Mouse (Mus musculus) megakaryocyte, adult 5-6 weeks (primary cell): ENCODE measurements around the gene Mxd4. TPM values are rescaled to one million over a fixed set of nuclear protein-coding genes. Genes with fewer than 3 reads are reported as not detected.

Experiments used
- ATAC-seq: 2 replicates; pipeline ENCODE4 v1.8.0; 2016; ENCODE audit warnings: mild to moderate bottlenecking, inconsistent platforms; ENCODE audit not compliant: poor library complexity, severe bottlenecking
- total RNA-seq, 2 experiments: library from RNA; stranded (forward) in 1 of 2; stranded (reverse) in 1 of 2; fragments of 153-499, 151-499 nt in 1 of 2; fragments of 221-1000, 200-1000 nt in 1 of 2; gene quantifications; 2 replicates each; pipeline versions ENCODE4 v1.2.3 to v1.2.4; 2015 to 2017

The Mxd4 gene
- total RNA-seq (2015) (16.2 and 17.6 TPM in 2 replicates), total RNA-seq (2017) (19.8 and 21.6 TPM in 2 replicates)

DNA sequence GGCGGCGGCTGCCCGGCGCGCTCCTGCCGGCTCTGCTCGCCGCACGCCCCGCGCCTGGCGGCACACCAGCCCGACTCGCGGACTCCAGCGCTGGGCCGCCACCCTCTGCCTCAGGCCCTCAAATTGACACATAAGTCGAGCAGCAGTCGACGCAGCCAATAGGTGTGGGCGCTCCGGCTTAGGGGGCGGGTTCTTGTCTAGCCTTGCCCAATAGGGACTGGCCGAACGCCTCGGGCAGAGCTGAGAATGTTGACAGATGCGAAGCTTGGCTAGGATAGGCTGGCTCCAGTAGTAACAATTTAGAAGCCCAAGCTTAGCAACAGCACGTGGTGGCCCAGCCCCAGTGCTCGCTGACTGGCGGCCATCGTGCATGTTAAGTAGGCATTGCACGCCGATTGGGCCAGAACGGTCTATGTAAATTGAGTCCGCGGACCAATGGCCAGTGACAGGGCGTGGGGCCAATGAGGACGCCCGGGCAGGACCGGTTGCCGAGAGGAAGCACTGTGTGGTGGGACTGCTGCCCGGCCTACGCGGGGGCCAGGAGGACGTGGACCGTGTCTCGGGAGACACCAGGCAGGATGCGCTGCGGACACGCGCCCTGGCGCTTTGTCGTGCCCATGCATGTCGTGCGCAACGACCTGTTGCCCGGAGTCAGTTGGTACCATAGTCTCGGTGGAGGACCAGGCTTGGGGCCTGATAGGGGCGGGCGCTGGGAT, at the start of gene Mxd4:
Gene Mxd4, minus strand, starts transcription at position 120 of the 716 bp plus-strand sequence.
- peak; percentile 92 for ATAC-seq

DNA sequence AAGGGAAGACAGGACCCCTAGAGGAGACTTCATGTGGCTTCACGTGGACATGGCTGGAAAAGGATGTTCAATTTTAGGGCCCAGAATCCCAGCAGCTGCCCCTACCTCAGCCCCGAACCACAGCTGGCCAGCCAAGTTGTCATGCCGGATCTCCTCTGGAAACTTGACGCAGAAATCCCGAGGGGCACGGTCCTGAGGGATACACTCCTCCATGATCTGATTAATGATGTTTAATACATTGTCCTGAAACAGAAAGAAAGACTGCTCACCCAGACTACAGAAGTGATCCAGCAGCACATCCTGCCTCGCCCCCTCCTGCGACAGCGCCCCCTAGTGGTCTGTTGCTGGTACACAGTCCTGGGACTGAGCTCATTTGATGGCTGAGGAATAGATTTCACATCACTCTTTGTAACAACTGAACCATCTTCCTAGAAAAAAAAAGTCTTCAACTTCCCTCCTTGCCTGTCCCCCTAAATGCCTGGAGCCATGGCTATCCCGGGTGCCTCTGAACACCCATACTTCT, 48.4 kb upstream of the Mxd4 start:
- peak; percentile 59 for ATAC-seq

DNA sequence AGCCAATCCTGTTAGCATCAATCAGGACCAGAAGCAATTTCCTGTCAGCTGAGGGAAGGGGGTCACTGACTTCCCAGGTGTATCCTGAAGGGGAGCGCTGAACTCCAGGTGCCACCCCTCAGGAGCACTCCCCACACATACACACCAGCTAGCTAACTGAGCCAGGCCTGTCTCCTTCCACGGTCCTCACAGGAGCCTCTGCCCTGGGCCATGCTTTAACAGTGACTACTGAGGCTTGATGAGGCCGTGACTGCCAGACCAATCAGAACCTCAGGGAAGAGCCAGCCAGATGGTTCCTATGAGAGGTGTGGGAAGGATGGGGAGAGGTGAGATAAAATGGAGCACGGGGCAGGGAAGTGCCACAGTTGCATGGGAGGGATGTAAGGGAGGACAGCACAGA, 47.5 kb upstream of the Mxd4 start:
- ATAC-seq = no peak

DNA sequence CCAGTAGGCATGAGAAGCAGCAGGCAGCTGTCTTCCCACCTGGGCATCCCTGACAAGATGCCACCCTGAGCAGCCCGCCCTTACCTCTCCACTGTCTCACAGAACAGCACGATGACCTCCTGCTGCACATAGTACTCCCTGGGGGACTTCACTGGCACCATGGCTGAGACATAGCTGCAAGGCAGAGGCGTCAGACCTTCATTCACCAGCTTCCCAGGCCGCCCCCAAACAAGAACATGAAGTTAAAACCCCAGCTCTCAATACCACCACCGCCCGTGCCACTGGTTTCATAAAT, 45.6 kb upstream of the Mxd4 start:
- ATAC-seq = no peak

DNA sequence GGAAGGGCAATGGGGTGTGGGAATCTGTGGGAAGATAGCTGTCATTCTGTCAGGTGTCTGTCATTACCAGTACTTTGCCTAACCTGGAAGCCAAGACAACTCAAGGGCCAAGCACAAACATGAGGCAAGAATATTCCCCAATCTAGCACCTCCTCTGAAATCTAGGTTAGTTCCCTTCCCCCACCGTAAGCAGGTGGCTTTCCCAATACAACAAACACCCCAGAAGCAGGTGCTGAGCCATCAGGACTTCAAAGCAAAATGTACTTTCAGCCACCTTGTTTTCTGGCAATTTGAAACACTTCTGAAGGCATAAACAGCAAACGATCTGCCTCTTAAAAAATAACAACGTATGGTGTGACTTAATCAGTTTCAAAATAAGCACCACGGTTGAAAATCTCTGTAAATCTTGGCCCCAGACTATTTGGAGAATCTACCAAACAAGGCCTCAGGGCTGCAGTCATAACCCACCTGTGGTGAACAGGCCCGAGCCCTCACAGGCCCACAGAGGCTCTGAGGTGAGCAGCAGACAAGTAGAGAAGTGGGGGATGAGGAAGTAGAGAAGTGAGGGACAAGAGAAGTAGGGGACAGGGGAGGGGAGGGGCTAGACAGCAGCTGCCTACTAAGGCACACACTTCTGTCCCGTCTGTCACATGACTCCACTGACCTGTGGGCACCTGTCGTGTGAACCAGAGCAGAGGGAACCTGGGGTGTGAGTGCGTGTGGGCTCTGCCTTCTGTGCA, 45.1 kb upstream of the Mxd4 start:
- 0 out of 2 replicates have a peak, but pooled peaks have one; percentile 17 for ATAC-seq

DNA sequence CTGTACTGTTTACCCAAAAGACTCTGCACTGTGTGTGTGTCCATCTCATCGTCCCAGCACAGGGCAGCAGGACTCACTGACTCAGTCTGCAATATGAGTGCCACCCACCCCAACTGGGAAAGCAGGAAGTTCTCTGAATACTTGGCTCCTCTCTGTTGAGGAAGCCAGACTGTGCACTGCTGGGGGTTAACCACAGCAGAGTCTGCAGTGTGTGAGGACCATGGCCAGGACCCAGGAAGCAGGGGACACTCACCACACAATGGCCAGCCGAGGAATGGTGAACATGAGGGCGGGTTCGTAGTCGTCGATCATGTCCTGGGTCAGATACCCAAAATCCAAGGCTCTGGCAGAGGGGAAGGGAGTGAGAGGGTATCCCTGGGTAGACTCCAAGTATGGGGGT, 44.4 kb upstream of the Mxd4 start:
- peak; percentile 50 for ATAC-seq

DNA sequence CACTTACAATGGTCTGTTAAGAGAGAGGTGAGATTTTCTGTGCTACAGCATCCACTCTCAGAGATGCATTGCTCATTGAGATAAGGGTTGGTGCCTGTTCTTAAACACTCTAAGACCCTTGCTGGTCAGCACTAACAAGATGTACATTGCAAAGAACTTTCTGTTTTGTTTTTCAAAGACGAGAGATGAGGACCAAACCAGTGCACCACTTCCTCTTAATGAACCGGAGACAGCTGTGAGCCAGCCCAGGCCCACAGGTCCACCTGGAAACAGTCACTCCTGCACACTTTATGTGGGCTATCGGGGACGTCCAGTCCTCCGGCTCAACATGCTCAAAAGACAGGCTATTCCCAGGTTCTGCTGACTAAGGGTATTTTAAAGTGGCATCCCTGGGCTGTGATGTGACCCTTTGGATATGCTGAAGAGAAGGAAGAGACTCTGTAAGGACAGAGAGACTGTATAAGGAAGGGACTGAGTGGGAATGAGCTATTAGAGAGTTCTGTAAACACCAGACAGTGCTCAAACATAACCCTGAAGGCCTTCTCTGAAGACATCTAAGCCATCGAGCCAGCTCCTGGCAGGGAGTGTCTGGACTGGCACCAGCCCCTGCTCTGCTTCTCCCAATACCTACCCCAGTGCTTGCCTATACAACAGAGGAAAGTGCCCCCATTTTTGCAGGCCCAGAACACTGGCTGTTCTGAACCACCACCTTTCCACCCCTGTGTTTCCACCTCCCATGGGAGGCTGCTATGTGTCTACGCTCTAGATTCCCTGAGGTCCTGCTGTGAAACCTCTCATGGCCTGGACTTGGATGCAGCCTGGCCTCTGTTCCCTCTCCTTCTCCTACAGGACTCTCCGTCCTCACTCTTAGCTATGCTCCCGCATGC, 43.3 kb upstream of the Mxd4 start:
- no peak for ATAC-seq

DNA sequence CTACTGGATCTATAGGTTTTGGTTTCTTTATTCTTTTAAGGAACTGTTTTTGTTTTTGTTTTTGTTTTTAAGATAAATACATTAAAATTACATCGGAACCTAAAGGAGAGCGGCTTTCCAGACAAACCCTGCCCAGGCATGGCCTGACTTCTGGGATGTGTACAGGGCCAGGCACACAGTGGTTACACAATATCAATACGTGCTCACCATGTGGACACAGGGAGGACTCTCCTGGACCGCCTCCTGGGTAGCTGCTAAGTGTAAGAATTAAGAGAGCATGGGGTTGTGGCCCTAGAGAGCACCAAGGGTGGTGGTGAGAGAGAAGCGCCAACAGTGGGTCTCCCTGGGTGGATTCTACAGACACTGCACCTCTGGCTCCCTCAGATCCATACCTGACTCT, 42.0 kb upstream of the Mxd4 start:
- ATAC-seq = no peak

DNA sequence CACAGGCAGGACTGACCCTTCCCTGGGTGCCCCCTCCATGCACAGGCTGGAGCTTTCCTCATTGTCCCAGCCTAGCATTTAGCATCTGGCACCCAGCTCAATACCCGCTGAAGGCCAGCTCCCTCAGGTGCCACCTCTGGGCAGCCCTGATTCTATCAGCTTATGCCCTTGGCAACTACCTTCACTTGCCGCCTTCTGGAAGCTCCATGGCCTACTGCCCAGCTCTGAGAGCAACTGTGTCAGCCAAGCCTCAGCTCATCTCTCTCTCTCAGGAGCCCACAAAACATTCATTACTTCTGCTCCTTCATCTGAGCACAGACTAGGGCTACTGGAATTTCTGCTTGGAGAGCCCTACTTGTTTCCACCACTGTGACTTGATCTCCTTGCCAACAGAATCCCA, 38.0 kb upstream of the Mxd4 start:
- no peak for ATAC-seq

DNA sequence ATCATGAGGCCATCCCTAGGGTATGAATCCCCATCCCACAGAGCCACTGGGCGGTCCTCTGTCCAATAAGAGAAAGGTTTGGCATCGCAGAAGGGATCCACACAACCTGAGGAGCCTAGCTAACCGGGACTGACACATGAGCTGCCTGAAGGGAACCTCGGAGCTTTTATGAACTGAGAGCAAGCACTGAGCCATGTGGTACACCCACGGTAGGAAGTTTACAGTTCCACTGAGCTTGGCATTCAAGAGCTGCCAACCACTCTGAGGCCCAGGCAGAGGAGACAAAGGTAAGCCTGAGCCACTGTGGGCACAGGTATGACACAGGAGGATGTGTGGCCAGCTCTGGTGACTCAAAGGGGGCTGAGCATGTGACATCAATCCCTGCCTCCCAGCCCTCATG, 37.0 kb upstream of the Mxd4 start:
- no peak for ATAC-seq

DNA sequence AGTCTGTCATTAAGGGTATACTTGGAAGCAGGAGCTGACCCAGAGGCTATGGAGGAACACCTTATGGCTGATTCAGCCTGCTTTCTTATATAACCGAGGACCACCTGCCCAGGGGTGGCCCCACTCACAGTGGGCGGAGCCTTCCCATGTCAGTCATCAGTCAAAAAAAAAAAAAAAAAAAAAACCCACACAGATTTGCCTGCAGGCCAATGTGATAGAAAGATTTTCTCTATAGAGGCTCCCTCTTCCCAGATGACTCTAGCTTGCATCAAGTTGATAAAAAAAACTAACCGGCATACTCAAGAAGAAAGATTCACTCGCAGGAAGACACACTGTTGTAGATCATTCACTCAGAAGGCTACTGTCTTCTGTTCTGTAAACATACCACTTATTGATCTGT, 32.5 kb upstream of the Mxd4 start:
- no peak for ATAC-seq

DNA sequence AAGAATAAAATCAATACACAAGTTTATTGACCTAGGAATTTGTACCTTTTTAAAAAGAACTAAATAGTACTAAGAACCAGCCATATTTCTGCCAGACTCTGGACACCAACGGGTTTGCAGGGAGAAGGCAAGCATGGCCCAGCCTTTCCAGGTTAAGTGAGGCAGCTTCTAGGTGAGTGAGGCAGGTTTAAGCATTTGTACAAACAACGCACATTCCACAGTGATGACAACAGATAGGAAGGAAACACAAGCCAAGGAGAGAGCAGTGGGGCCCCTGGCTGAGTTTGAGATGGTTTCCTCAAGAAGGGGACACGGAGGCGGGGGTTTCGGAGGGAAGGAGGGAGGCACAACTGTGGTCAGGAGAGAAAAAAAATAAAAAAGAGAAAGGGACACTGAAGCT, 31.2 kb upstream of the Mxd4 start:
- no peak for ATAC-seq

DNA sequence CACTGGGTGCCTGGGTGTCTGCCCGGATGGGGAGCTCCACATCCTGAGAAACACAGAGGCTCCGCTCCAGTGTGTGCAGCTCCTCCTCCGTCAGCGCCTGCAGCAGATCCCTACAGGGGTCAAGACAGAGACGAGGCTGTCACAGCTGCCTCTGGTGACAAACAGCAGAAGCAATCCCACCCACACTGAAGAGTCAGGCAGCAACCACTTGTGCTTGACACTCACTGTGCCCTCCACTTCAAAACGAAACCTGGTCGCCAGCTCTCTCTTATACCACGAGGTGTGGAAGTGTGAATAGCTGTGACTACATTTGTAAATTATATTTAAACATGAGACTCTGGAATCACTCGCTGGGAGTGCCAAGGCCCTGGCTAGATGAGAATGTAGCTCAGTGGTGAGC, 30.2 kb upstream of the Mxd4 start:
- ATAC-seq = no peak

DNA sequence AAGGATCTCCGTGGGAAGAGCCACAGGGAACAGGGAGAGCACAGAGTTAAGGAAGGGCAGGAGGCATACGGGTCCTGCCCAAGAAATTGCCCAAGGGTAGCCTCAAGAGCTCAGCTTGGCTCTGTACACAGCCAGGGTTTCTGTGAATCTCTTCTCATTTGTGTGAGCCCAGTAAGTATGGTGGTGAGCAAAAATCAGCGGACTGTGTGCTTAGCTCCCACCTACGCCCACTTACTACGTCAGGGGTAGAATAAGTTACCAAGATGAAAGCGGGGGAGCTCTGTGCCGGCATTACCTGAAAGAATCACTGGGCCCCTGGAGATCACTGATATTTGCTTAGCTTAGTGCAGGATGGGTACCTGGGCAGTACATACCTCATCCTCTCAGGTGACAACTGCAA, 28.5 kb upstream of the Mxd4 start:
- ATAC-seq = no peak

DNA sequence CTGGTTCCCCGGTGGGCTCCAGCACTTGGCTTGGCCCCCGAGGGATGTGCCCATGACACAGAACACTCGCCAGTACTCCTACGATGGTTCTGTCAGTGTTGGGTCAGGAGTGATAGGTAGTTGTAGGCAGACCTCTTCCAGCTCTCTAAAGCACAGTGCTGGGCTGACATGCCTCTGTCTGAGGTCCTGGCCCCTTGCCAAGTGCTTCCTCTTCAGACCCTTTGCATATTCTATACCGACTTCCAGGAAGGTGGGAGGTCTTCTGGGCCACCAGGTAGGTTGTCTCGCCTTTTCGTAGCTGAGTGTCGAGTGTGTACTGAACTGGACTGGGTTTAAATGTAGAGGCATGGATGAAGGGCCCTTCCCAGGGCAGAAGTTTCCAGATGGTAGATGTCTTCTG, 26.1 kb upstream of the Mxd4 start:
- no peak for ATAC-seq

DNA sequence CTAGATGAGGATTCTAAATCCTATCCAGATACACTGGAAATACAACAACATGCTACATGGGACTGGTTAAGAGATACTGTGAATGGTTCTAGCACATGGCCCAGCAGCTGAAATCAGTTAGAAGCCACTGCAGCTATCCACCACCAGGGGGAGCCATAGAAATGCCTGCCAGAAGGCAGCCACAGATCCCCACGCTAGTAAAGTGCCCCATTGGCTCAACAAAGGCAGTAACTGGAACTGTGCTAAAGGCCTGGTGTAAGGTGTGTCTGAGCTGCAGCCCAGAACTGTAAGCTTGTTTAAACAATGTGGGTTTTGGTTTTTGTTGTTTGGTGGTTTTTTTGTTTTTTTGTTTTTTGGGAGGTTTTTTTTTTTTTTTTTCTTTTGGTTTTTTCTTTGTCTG, 22.8 kb upstream of the Mxd4 start:
- peak; percentile 94 for ATAC-seq

DNA sequence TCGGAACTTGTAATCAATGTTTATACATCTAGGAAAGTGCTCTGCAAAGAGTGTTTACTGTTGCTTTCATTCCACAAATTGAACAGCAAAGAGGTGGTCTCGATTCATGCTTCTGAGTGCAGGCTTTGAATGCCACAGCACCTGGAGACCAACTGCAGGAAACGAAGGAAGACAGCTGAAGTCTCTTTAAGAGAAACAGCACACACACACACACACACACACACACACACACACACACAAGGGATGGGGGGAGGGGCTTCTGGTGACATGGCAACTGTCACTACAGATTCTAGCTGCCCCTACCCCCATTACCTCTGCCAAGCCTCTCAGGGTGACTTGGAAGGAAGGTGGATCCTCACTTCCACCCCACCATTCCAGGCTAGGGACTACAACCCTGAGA, 20.0 kb upstream of the Mxd4 start:
- ATAC-seq = no peak

DNA sequence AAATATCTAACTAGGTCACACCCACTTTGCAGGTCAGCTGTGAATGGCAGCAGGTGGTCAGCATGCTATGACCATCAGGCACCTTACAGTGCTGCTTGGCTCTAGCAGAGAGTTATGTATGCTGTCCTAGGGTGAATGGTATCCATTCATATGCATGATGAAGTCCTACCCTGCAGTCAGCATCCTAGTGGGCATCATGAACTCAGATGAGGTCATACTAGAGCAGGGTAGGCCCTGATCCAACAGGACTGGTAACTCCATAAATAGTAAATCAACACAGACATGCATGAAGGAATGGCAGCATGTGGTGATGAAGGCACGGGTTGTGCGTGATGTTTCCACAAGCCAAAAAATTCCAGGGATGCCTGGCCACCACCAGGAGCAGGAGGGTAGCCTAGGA, 18.3 kb upstream of the Mxd4 start:
- ATAC-seq = no peak

DNA sequence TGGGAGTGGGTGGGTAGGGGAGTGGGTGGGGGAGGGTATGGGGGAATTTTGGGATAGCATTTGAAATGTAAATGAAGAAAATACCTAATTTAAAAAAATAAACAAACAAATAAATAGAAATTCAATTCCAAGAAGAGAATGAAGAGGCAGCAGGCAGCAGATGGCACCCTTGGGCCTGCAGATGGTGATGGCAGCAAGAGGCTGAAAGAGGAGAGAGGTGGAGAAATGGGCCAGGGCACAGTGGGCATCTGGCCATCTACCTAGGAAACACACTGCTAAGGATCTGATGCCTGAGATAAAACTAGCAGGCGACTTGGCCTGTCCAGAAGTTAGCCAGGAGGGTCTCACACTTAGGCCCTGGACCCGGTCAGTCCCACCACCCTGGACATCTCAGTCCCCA, 17.4 kb upstream of the Mxd4 start:
- no peak for ATAC-seq

DNA sequence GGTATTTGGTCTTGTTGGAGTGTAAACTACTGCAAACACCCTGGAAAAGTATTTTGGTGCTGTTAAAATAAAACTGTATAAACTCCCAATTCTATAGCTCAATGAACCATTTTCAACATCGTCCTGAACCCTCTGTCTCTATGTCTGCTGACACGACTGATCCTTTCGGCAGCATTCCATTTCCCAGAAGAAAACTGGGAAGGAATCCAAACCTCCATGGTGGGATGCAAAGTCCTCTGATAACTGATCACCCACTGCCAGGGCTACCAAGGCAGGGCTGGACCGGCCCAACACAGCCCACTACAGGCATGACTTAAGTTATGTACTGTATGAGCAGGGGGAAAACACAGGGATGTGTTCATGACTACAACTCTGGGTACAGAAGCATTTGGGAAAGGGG, 14.5 kb upstream of the Mxd4 start:
- ATAC-seq = no peak

DNA sequence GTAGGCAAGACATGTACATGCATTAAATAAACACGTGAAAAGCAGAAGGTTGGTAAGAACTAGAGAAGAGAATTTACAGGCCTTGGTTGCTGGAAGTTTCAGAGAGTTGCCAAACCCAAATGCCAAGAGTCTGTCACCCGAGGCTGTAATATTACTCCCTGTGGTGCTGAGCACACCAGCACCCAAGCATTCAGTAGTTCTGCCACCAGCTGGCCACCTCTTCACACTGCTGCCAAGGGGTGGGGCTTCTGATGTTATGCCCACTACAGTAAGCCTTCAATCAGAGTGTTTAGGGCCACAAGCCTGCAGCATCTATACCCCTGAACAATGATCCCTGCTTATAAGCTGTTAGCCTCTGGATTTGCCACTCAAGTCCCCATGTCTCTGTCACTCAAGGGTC, 13.9 kb upstream of the Mxd4 start:
- ATAC-seq = no peak

DNA sequence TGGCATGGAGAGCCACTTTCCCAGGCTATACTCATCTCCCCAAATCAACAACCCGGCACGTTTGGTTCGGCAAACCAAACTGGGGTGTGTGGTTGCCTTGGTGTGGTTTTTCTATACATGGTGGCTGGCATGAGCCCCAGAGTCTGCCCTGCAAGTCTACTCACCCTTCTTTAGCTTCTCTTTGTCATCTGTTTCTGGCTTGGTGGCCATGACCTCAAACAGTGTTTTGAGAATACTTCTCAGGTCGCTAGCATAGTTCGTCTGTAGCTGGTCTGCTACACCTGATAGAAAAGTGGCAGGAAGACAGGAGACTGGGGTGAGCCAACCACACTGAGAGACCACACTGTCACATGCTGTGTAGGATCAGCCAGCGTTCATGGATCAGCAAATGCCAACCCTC, 11.1 kb upstream of the Mxd4 start:
- ATAC-seq = no peak
